Mouse (Mus musculus): ENCODE measurements around the gene Olfr1362. TPM values are rescaled to one million over a fixed set of nuclear protein-coding genes. Genes with fewer than 3 reads are reported as not detected.

Olfr1362 gene
- not detected in 2 replicates for polyA plus RNA-seq (2015; fragmentation: Nextera tagmentation; extraction: Ambion mirVana)

DNA sequence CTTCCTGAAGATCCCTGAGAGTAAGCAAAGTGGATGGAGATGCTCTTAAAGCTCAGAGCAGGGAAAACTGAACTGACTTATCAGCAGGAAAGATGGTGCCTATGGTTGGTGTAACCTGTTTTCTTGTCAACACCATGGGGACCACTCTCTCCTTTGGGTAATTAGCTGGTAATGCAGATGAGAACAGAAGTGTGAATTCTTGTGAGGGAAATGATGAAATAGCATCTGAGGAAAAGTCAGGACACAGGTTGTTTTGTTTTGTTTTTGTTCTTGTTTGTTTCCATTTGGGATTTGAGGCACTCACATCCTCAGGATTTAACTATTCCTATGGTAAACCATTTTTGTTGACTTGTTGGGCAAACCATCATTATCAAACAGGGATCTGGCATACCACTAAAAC is at the start of gene Olfr1362:
Gene Olfr1362, minus strand, starts transcription at position 101 of the 400 bp plus-strand sequence.

DNA sequence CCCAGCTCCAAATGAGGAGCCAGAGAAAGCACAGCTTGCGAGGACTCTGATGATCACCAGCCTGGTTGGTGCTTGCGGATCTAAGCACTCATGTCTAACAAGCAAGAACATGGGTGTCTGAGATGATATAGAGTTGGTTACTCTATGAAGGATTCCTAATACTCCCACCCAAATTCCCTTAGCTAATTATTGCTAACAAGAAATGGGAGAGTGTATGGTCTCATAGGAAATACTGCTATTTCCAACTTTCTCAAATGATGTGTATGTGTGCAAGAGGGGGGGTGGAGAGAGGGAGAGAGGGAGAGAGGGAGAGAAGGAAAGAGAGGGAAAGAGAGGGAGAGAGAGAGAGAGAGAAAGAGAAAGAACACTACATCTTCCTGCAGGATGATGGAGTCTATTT is 49.5 kb upstream of the Olfr1362 start, which contains the start of gene Olfr1361:
Gene Olfr1361, minus strand, starts transcription at position 101 of the 400 bp plus-strand sequence.

DNA sequence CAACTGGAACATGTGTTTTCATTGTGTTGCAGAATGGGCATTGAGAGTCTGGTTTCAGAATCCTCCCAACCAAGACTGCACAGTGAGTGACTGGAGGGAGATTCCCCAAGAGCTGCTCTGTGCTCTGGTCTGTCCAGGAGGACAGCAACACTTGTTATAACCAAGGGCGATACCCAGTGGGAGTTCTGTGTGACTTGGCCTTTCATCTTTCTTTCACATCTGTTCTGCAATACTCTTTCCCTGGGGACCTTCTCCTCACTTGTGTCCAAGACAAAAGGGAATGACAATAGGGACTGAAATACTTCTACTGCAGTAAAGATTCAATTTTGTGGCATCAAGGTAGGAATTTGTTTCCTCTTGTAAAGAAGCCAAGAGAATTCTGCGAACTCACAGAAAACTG is 28.6 kb upstream of the Olfr1362 start, which contains the start of gene Olfr11:
Gene Olfr11, minus strand, starts transcription at position 101 of the 400 bp plus-strand sequence.

DNA sequence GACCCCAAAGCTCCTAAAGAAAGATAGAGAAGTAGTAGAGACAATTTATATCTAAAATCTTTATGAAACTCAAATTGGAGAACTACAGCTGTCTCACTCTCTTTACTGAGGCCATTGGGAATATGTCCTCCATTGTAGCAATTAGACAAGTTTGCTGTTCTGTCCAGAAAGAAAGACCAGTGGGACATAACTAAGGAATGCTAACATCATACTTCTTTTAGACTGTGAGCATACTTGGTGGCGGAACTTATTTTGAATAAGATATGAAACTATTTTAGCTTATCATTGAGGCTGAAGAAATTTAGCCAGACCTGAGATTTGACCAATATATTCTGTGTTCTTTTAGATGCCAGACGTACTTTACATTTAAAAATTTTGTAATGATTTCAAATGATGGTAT is 32.2 kb downstream of the Olfr1362 start, which contains the start of gene Olfr1364:
Gene Olfr1364, minus strand, starts transcription at position 101 of the 400 bp plus-strand sequence.

Other genes with a start within 250 kb of the Olfr1362 start
- 44.7 and 45.6 TPM in 2 replicates for gene Zkscan3, start 211.3 kb downstream of the Olfr1362 start, polyA plus RNA-seq (2015; fragmentation: Nextera tagmentation; extraction: Ambion mirVana)
- 1.4 and 1.9 TPM in 2 replicates for gene Pgbd1, start 173.0 kb downstream of the Olfr1362 start, polyA plus RNA-seq (2015; fragmentation: Nextera tagmentation; extraction: Ambion mirVana)
- gene Zscan26, start 160.3 kb downstream of the Olfr1362 start, polyA plus RNA-seq (2015; fragmentation: Nextera tagmentation; extraction: Ambion mirVana) = 20.9 and 22.4 TPM in 2 replicates
- 3.3 and 4.2 TPM in 2 replicates for gene Nkapl, start 145.5 kb downstream of the Olfr1362 start, polyA plus RNA-seq (2015; fragmentation: Nextera tagmentation; extraction: Ambion mirVana)
- gene Zkscan4, start 135.1 kb downstream of the Olfr1362 start, polyA plus RNA-seq (2015; fragmentation: Nextera tagmentation; extraction: Ambion mirVana) = 7.6 and 9.4 TPM in 2 replicates
- not detected in 2 replicates for gene Gm10065, start 134.6 kb downstream of the Olfr1362 start, polyA plus RNA-seq (2015; fragmentation: Nextera tagmentation; extraction: Ambion mirVana)
- 0.37 and 0.65 TPM in 2 replicates for gene AK157302, start 118.8 kb downstream of the Olfr1362 start, polyA plus RNA-seq (2015; fragmentation: Nextera tagmentation; extraction: Ambion mirVana)
- gene Gm11273, start 112.6 kb downstream of the Olfr1362 start, polyA plus RNA-seq (2015; fragmentation: Nextera tagmentation; extraction: Ambion mirVana) = 9.1 and 11.5 TPM in 2 replicates
- 3.5 and 4.0 TPM in 2 replicates for gene Zkscan8, start 82.9 kb downstream of the Olfr1362 start, polyA plus RNA-seq (2015; fragmentation: Nextera tagmentation; extraction: Ambion mirVana)
- gene Olfr1366, start 71.2 kb downstream of the Olfr1362 start, polyA plus RNA-seq (2015; fragmentation: Nextera tagmentation; extraction: Ambion mirVana) = 0.14 and 0.17 TPM in 2 replicates
- gene Olfr1535, start 54.1 kb downstream of the Olfr1362 start, polyA plus RNA-seq (2015; fragmentation: Nextera tagmentation; extraction: Ambion mirVana) = 0.09 and 0.11 TPM in 2 replicates
- gene Olfr1364, start 32.3 kb downstream of the Olfr1362 start, polyA plus RNA-seq (2015; fragmentation: Nextera tagmentation; extraction: Ambion mirVana) = not detected in 2 replicates
- not detected in 2 replicates for gene Olfr11, start 28.5 kb upstream of the Olfr1362 start, polyA plus RNA-seq (2015; fragmentation: Nextera tagmentation; extraction: Ambion mirVana)
- gene Olfr1361, start 49.4 kb upstream of the Olfr1362 start, polyA plus RNA-seq (2015; fragmentation: Nextera tagmentation; extraction: Ambion mirVana) = not detected in 2 replicates
- not detected in 2 replicates for gene Olfr1360, start 63.4 kb upstream of the Olfr1362 start, polyA plus RNA-seq (2015; fragmentation: Nextera tagmentation; extraction: Ambion mirVana)
- not detected in 2 replicates for gene Olfr1359, start 84.1 kb upstream of the Olfr1362 start, polyA plus RNA-seq (2015; fragmentation: Nextera tagmentation; extraction: Ambion mirVana)
- gene Hist1h2bl, start 102.1 kb upstream of the Olfr1362 start, polyA plus RNA-seq (2015; fragmentation: Nextera tagmentation; extraction: Ambion mirVana) = not detected in 2 replicates
- 2.3 and 6.6 TPM in 2 replicates for gene Hist1h2ai, start 102.4 kb upstream of the Olfr1362 start, polyA plus RNA-seq (2015; fragmentation: Nextera tagmentation; extraction: Ambion mirVana)
- 0.86 TPM in 1 of 2 replicates, not detected in the other for gene Hist1h3h, start 103.6 kb upstream of the Olfr1362 start, polyA plus RNA-seq (2015; fragmentation: Nextera tagmentation; extraction: Ambion mirVana)
- gene Hist1h2bm, start 108.0 kb upstream of the Olfr1362 start, polyA plus RNA-seq (2015; fragmentation: Nextera tagmentation; extraction: Ambion mirVana) = 0.49 TPM in 1 of 2 replicates, not detected in the other
- gene Hist1h4j, start 121.0 kb upstream of the Olfr1362 start, polyA plus RNA-seq (2015; fragmentation: Nextera tagmentation; extraction: Ambion mirVana) = 0.21 TPM in 1 of 2 replicates, not detected in the other
- gene Hist1h4k, start 136.5 kb upstream of the Olfr1362 start, polyA plus RNA-seq (2015; fragmentation: Nextera tagmentation; extraction: Ambion mirVana) = 1.3 and 1.8 TPM in 2 replicates
- 3.2 and 4.2 TPM in 2 replicates for gene Hist1h2ak, start 139.8 kb upstream of the Olfr1362 start, polyA plus RNA-seq (2015; fragmentation: Nextera tagmentation; extraction: Ambion mirVana)
- 0.58 TPM in 1 of 2 replicates, not detected in the other for gene Hist1h2bn, start 140.1 kb upstream of the Olfr1362 start, polyA plus RNA-seq (2015; fragmentation: Nextera tagmentation; extraction: Ambion mirVana)
- gene Hist1h1b, start 166.6 kb upstream of the Olfr1362 start, polyA plus RNA-seq (2015; fragmentation: Nextera tagmentation; extraction: Ambion mirVana) = 2.4 and 2.9 TPM in 2 replicates
- 12.2 and 12.5 TPM in 2 replicates for gene Hist1h3i, start 169.3 kb upstream of the Olfr1362 start, polyA plus RNA-seq (2015; fragmentation: Nextera tagmentation; extraction: Ambion mirVana)
- 2.3 and 3.8 TPM in 2 replicates for gene Hist1h2an, start 173.2 kb upstream of the Olfr1362 start, polyA plus RNA-seq (2015; fragmentation: Nextera tagmentation; extraction: Ambion mirVana)
- gene Hist1h2bp, start 173.4 kb upstream of the Olfr1362 start, polyA plus RNA-seq (2015; fragmentation: Nextera tagmentation; extraction: Ambion mirVana) = 0.71 TPM in 1 of 2 replicates, not detected in the other
- gene Hist1h2bq, start 196.2 kb upstream of the Olfr1362 start, polyA plus RNA-seq (2015; fragmentation: Nextera tagmentation; extraction: Ambion mirVana) = 1.8 and 3.8 TPM in 2 replicates
- not detected in 2 replicates for gene Hist1h2ao, start 196.4 kb upstream of the Olfr1362 start, polyA plus RNA-seq (2015; fragmentation: Nextera tagmentation; extraction: Ambion mirVana)
- not detected in 2 replicates for gene Hist1h4m, start 197.7 kb upstream of the Olfr1362 start, polyA plus RNA-seq (2015; fragmentation: Nextera tagmentation; extraction: Ambion mirVana)
- 2.5 and 3.3 TPM in 2 replicates for gene Hist1h4n, start 218.2 kb upstream of the Olfr1362 start, polyA plus RNA-seq (2015; fragmentation: Nextera tagmentation; extraction: Ambion mirVana)
- gene Hist1h2ap, start 219.5 kb upstream of the Olfr1362 start, polyA plus RNA-seq (2015; fragmentation: Nextera tagmentation; extraction: Ambion mirVana) = 265 and 280 TPM in 2 replicates
- gene Hist1h2br, start 219.7 kb upstream of the Olfr1362 start, polyA plus RNA-seq (2015; fragmentation: Nextera tagmentation; extraction: Ambion mirVana) = 1.7 and 4.2 TPM in 2 replicates